Mouse (Mus musculus) heart, embryonic 14.5 days (tissue): Measurements from ENCODE around the gene Atg4d. TPM values are rescaled to one million over a fixed set of nuclear protein-coding genes. Genes with fewer than 3 reads are reported as not detected.

Source experiments
- ATAC-seq: fragments of 200-750 bp; cut with Nextera tagmentation; 2 replicates; pipeline ENCODE4 v1.8.0; 2017; ENCODE audit warnings: low read depth, moderate TSS enrichment; ENCODE audit not compliant: insufficient number of reproducible peaks, insufficient read depth, low FRiP score
- H3K27ac ChIP-seq, 2 experiments: fragments of 200-500 bp in 1 of 2; fragments of 300-500 bp in 1 of 2; sonication (generic) in 1 of 2; replicated peaks in 1 of 2; 2 replicates each; pipeline ENCODE4 v1.5.1; 2012 to 2014; ENCODE audit warnings: low read depth in 2 of 2, low read length in 2 of 2, control low read depth in 1 of 2, mild to moderate bottlenecking in 1 of 2, mixed read lengths in 1 of 2; ENCODE audit not compliant: control insufficient read depth in 1 of 2, insufficient read depth in 1 of 2
- H3K27me3 ChIP-seq: fragments of 300-500 bp; sonication (generic); 2 replicates; pipeline ENCODE4 v1.6.1; 2014; ENCODE audit warnings: mild to moderate bottlenecking, low read length, control low read depth; ENCODE audit not compliant: control insufficient read depth, insufficient read depth
- H3K36me3 ChIP-seq: fragments of 300-500 bp; sonication (generic); 2 replicates; pipeline ENCODE4 v1.6.1; 2014; ENCODE audit warnings: mild to moderate bottlenecking, control low read depth, low read length, mixed read lengths; ENCODE audit not compliant: control insufficient read depth, insufficient read depth
- H3K4me1 ChIP-seq, 2 experiments: fragments of 200-500 bp in 1 of 2; fragments of 300-500 bp in 1 of 2; sonication (generic) in 1 of 2; 2 replicates each; pipeline ENCODE4 v1.6.1; 2012 to 2014; ENCODE audit warnings: low read length in 2 of 2, control low read depth in 1 of 2, mixed read lengths in 1 of 2; ENCODE audit not compliant: control insufficient read depth in 2 of 2, insufficient read depth in 2 of 2
- H3K4me2 ChIP-seq: fragments of 300-500 bp; sonication (generic); 2 replicates; pipeline ENCODE4 v1.6.1; 2014; ENCODE audit warnings: mild to moderate bottlenecking, low read length
- H3K4me3 ChIP-seq, 2 experiments: fragments of 200-500 bp in 1 of 2; fragments of 300-500 bp in 1 of 2; sonication (generic) in 1 of 2; 2 replicates each; pipeline ENCODE4 v1.5.1; 2012 to 2014; ENCODE audit warnings: low read length in 2 of 2, mild to moderate bottlenecking in 2 of 2, control low read depth in 1 of 2, low read depth in 1 of 2, moderate library complexity in 1 of 2; ENCODE audit not compliant: control insufficient read depth in 1 of 2, insufficient read depth in 1 of 2
- H3K9ac ChIP-seq: fragments of 300-500 bp; sonication (generic); 2 replicates; pipeline ENCODE4 v1.6.1; 2014; ENCODE audit warnings: mild to moderate bottlenecking, low read length
- H3K9me3 ChIP-seq: fragments of 300-500 bp; sonication (generic); 2 replicates; pipeline ENCODE4 v1.6.1; 2016; ENCODE audit warnings: low read length, control low read depth; ENCODE audit not compliant: control insufficient read depth
- WGBS: fragments of 180-500 bp; shearing (Covaris S2); extraction: QIAGEN DNeasy Blood & Tissue Kit; methylation state at CpG from one replicate; pipeline ENCODE4 v1.1.7; 2014; 5-methylcytosine and 5-hydroxymethylcytosine counted together
- polyA plus RNA-seq: library from polyadenylated mRNA; unstranded; fragments of >200 nt; fragmentation: Nextera tagmentation; extraction: Ambion mirVana; gene quantifications from 2 replicates; pipeline ENCODE4 v1.2.1, GENCODE M21; 2014

Gene Atg4d
- polyA plus RNA-seq, 1 experiment from 2014 or later, result 51.4 TPM

DNA sequence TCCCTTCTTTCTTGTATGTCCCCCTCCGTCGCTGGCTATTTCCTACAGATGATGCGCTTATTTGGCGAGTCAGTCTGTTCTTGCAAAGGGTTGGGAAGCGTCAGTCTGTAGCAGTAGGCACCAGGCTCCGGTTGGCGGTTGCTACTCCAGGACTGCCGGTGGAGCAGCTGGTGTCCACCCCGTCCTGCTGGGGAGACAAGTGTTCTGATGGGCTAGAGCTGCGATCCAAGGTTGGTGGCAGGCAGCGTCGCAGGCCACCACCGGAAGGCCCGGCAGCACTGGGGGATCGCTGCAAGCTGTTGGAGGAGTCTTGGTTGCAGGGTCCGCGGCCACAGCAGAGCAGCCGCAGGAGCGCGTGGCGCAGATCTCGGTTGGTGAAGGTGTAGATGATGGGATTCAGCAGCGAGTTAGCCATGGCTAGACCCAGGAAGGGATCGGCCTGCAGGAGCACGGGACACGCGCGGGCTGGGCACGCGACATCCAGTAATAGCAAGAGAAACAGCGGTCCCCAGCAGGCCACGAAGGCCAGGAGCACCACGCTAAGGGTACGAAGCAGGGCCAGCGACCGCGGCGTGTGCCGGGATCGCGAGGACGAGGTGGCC is 21.2 kb upstream of the Atg4d start:
- Histone ChIP-seq H3K4me1 (peaks cover 2 to 15% of the 10 kb centered on the region in 2 experiments; a peak in 2 of 4 replicates), H3K27ac (no peak overlapping the region), H3K9me3 (0 out of 2 replicates have a peak, but pooled peaks cover 2% of the 10 kb centered on the region), H3K9ac (peak overlapping the region; percentile 58), H3K36me3 (no peaks in the 10 kb centered on the region), H3K4me3 (peak overlapping the region; percentile 39 to 52), H3K4me2 (peak overlapping the region; percentile 95), H3K27me3 (peaks cover 58% of the 10 kb centered on the region)
- 5% methylated on average over 42 of the region's 42 CpGs for WGBS
- ATAC-seq, result no peak

DNA sequence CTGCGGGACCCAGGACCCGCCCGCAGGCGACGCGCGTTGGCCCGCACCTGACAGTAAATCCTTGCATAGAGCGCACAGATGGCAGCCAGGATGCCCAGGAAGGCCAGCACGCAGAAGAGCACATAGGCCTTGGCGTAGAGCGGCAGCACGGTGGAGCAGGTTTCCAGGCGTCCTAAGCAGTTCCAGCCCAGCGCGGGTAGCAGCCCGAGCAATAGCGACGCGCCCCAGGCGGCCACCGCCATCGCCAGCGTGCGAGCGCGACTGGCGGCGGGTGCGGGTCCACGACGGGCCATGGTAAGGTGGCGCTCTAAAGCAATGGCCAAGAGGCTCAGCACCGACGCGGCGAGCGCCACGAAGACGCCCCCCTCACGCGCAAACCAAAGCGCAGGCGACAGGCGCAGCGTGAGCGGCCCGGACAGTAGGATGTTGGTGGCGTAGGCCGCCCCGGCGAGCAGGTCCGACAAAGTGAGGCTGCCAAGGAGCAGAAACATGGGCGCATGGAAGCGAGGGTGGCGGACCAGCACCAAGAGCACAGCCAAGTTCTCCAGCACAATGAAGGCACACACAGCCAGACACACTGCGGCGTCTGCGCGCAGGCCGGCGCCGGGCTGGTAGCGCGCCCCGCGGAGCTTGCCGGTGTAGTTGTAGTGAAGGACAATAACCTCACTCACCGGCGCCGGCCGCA is 20.5 kb upstream of the Atg4d start:
- H3K27me3 ChIP-seq, result peaks cover 65% of the 10 kb centered on the region
- peak overlapping the region; percentile 39 to 52 for H3K4me3 ChIP-seq
- H3K27ac ChIP-seq, result no peak overlapping the region
- WGBS, result under 1% methylated on average over 72 of the region's 72 CpGs
- peak overlapping the region; percentile 58 for H3K9ac ChIP-seq
- H3K4me1 ChIP-seq, result peaks cover 1 to 15% of the 10 kb centered on the region in 2 experiments; a peak in 2 of 4 replicates
- peak; percentile 37; the same call in 1 of the 2 replicates for ATAC-seq
- 0 out of 2 replicates have a peak, but pooled peaks cover 2% of the 10 kb centered on the region for H3K9me3 ChIP-seq
- no peaks in the 10 kb centered on the region for H3K36me3 ChIP-seq
- H3K4me2 ChIP-seq, result peak overlapping the region; percentile 95

DNA sequence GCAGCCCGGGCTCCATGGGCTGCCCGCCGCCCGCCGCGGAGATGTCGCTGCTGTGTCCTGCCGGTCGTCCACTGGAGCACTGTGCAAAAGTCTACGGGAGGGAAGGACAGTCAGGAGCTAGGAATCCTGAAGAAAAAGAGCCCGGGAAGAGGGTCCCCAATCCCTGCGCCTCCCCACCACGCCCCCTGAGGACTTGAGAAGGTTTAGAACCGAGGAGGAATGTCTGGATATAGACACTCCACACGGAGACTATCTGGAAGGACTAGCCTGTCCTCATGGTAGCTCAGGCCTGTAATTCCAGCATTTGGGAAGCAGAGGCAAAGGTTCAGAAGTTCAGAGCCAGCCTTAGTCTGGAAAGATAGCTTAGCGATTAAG is 20.0 kb upstream of the Atg4d start:
- Histone ChIP-seq H3K4me1 (peaks cover 0 to 18% of the 10 kb centered on the region in 2 experiments; a peak in 2 of 4 replicates), H3K36me3 (no peaks in the 10 kb centered on the region), H3K4me3 (peak overlapping the region; percentile 39 to 52), H3K9me3 (0 out of 2 replicates have a peak, but pooled peaks cover 2% of the 10 kb centered on the region), H3K27ac (no peak overlapping the region), H3K27me3 (peaks cover 70% of the 10 kb centered on the region), H3K4me2 (peak overlapping the region; percentile 95), H3K9ac (peak overlapping the region; percentile 58)
- 2% methylated on average over 16 of the region's 16 CpGs for WGBS
- peak; percentile 5; the same call in 1 of the 2 replicates for ATAC-seq

DNA sequence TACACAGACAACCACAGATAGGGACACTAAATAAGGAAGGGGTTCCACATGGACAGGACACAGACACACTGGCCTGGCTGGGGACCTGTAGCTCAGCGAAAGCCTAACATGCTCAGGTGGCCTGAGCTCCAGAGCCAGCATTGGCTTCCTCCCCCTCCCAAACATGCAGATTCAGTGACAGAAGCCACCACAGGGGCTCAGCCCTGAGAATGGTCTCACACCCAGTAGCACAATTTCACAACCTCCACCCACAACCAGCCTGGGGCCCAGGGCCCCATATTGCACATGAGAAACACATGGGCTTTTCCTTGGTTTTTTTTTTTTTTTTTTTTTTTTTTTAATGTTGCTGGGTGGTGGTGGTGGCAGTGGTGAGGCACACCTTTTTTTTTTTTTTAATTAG is 18.8 kb upstream of the Atg4d start:
- Histone ChIP-seq H3K4me3 (no peak overlapping the region), H3K4me2 (no peak overlapping the region), H3K27me3 (peaks cover 82% of the 10 kb centered on the region), H3K36me3 (no peaks in the 10 kb centered on the region), H3K9me3 (0 out of 2 replicates have a peak, but pooled peaks cover 2% of the 10 kb centered on the region), H3K9ac (no peak overlapping the region), H3K27ac (no peak overlapping the region), H3K4me1 (peaks cover 0 to 19% of the 10 kb centered on the region in 2 experiments; a peak in 2 of 4 replicates)
- 90% methylated on average over 1 of the region's 1 CpGs for WGBS
- no peak for ATAC-seq

DNA sequence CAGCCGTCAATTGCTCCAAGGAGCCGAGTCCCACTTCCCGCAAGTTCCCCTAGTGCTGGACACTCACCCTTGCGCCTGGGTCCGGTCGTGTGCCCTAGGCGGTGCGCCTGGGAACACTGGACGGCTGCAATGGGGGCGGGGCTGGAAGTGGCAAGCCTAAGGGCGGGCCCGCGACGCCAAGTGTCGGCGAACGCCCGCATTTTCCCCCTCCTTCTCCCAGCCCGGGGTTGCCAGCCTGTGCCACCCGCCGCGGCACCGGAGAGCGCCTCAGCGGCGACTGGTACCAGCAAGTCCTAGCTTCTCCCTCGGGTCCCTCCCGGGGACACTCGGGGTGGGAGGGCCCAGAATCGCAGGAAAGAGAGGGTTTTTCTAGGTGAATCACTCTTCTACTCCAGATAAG is 16.8 kb upstream of the Atg4d start, which contains the start of gene S1pr5:
Gene S1pr5 (minus strand): TSS at position 118 of the 400 bp plus-strand sequence.
- Histone ChIP-seq H3K9ac (peak within 1 kb of the TSS; percentile 21; the same call in 1 of the 2 replicates), H3K4me1 (peaks cover 0 to 19% of the 10 kb centered on the region in 2 experiments; a peak in 2 of 4 replicates), H3K36me3 (no peaks in the 10 kb centered on the region), H3K27ac (no peak within 1 kb of the TSS), H3K9me3 (no peaks in the 10 kb centered on the region), H3K4me2 (peak within 1 kb of the TSS; percentile 64), H3K4me3 (peak within 1 kb of the TSS; percentile 26 to 37; a peak in 3 of 4 replicates), H3K27me3 (peaks cover 81% of the 10 kb centered on the region)
- 1% methylated on average over 30 of the region's 30 CpGs for WGBS
- ATAC-seq, result no peak

DNA sequence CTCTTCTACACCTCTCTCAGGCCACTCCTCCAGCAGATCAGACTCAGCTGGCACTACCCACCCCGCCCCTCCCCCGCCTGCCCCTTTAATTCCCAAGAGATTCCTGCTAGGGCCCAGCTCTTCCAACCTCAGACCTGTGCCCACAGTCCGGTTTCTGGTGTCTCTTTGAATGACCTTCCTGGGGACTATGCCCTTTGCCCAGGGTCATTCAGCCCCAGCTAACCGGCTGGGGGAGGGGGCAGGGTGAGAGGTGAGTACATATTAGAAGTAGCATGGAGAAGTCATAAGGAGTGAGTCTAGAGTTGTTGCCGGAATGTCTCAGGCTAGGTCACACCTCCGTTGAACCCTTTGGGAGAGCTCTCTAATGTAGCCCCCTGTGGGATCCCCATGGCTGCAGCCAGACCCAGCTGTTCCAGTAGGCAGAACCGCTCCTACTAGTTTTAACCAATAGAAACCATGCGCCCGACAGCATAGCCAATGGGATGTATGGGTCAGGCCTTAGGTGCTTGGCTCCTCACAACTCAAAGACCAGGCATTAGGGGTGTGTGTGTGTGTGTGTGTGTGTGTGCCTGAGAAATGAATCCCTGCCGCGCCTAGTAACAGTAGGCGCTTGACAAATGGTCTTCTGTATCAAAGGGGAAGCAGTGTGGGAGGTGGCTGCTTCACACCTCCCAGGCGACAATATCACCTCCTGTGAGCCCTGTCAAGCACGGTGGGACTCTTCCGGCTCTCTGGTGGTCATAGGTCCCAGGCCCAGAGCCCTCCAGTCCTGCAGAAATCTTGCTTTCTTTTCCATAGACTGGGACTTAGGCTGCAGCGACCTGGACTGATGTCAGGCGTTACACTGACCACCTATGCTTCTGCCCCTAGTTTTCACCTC is 15.2 kb upstream of the Atg4d start:
- H3K9me3 ChIP-seq, result no peaks in the 10 kb centered on the region
- no peak overlapping the region for H3K4me3 ChIP-seq
- ATAC-seq, result 0 out of 2 replicates have a peak, but pooled peaks have one; percentile 33
- no peaks in the 10 kb centered on the region for H3K36me3 ChIP-seq
- 19% methylated on average over 17 of the region's 17 CpGs for WGBS
- H3K4me2 ChIP-seq, result no peak overlapping the region
- H3K27ac ChIP-seq, result no peak overlapping the region
- no peak overlapping the region for H3K9ac ChIP-seq
- 0 out of 4 replicates have a peak, but pooled peaks cover 0 to 12% of the 10 kb centered on the region in 2 experiments for H3K4me1 ChIP-seq
- peaks cover 66% of the 10 kb centered on the region for H3K27me3 ChIP-seq

DNA sequence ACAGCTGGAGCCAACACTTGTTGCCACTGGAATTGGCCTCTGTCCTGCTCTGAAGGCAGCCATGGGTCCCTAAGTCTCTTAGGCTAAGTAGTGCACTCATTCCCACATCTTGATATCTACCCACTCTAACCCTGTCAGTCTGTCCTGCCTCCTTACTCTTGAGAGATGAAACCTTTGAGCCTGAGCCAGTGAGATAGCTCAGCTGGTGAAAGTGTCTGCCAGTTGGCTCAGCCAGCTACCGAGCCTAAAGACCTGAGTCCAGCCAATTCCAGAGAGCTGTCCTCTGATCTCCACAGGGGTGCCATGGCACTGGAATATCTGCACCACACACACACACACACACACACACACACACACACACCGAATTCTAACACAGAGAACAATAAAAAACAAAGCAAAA is 14.6 kb upstream of the Atg4d start:
- Histone ChIP-seq H3K4me1 (0 out of 4 replicates have a peak, but pooled peaks cover 0 to 10% of the 10 kb centered on the region in 2 experiments), H3K27ac (no peak overlapping the region), H3K9me3 (no peaks in the 10 kb centered on the region), H3K27me3 (peaks cover 59% of the 10 kb centered on the region), H3K36me3 (no peaks in the 10 kb centered on the region), H3K4me2 (no peak overlapping the region), H3K4me3 (no peak overlapping the region), H3K9ac (no peak overlapping the region)
- no peak for ATAC-seq
- WGBS, result 42% methylated on average over 2 of the region's 2 CpGs
